Mouse (Mus musculus): ENCODE measurements around the gene Midn.
A peak's percentile ranks its signal among the peaks of the same experiment; 100 is the strongest.

Gene Midn

GRCm38 (mm10) chr10:80172527-80173292 lies 24.6 kb downstream of the Midn start, which contains the start of gene 1600002K03Rik:
Gene 1600002K03Rik (plus strand): TSS chr10:80172944.
- peak; percentile 91 for DNase-seq

DNA sequence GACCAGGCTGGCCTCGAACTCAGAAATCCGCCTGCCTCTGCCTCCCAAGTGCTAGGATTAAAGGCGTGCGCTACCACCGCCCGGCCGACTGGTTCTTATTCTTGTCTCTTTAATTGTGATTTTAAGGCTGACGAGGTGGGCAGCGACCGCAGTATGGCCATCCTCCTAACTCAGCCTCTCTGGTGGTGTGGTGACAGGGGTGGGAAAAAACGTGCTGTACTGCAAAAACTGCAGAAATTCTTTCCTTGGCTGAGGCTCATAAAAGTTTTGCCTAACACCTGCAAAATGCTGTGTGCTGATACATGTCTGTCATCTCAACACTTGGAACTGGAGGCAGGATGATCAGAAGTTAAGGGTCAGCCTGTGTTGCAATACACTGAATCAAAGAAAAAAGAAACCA lies 25.3 kb downstream of the Midn start:
- no peak for DNase-seq

- no peak for DNase-seq
Measured at GRCm38 (mm10) chr10:80173955-80174640, 26.0 kb downstream of the Midn start.

DNA sequence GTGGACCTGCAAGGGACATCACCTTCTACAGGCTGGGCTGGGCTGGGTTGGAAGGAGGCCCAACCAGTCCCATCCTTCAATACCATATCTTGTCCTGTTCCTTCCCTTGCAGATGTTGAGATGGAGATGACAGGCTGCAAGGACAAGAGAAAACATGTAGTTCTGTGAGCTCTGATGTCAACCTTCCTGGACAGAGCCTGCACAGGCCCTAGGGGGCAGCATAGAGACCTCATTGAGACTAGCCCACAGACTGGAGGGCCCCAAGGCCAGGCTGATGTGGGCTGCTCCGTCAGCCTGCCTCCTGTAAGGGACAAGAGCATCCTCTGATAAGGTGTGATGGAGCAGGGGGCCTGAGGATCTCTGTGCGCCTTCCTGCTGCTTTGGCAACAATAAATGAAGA lies 26.6 kb downstream of the Midn start:
- no peak for DNase-seq

- no peak for DNase-seq
Measured at GRCm38 (mm10) chr10:80175536-80176269, 27.6 kb downstream of the Midn start.

DNA sequence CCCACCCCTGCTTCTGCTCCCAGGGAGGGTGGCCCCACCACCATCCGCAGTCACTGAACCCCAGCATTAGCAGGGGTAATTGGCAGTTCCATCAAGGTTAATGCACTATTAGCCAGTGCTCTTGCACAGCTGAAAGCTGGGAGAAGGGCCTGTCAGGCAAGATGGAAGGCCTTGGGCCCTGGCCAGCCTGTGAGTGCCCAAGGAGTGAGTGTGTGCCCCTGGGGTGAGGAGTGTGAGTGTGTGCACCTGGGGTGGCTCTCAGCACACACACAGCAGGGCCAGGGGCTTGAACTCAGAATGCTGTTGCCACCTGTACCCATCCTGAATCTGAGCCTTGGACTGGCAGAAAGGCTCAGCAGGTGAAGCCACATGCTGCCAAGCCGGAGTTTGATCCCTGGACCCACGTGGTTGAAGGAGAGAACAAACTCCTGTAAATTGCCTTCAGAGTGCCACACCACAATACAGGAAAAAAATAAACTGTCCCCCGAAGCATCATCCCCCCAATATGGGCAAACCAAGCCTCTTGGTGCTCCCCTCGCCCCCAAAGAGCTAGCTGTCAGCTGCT lies 28.3 kb downstream of the Midn start:
- no peak for DNase-seq

DNA sequence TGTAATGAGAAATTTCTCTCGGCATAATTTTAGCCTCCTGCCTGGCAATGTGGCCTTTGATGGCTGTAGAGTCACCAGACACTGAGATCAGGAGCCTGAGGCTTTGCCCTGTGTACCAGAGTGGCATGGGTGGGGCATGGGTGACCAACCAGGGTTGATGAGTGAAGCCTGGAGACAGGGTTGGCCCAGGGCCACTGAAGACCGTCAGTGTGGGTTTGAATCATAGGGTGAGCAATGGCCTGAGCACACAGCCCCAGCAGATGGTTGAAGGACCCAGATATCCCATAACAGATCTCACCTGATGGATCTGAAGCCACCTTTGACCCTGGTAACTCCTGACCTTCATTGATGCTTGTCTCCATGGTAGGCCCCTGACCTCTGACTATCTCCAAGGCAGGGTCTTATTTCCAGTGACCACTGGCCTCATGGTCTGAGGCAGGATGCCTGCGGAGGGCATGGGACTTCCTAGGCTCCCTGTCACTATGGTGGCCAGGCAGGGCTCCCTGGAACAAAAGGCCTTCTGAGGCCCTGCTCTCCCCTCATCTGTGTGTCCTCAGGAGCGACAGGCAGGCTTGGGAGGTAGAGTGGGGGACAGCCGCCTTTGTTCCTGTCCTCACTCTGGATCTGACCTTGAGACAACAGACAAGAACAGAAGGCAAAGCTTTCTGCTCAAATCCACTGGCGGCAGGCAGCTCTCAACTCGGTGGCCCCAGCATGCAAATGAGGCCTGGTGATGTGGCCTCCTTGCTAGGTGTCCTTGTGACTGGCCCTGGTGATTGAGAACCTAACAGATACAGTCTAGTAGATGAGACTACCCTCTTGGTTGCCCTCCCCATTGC lies 29.6 kb downstream of the Midn start:
- DNase-seq, result no peak

DNA sequence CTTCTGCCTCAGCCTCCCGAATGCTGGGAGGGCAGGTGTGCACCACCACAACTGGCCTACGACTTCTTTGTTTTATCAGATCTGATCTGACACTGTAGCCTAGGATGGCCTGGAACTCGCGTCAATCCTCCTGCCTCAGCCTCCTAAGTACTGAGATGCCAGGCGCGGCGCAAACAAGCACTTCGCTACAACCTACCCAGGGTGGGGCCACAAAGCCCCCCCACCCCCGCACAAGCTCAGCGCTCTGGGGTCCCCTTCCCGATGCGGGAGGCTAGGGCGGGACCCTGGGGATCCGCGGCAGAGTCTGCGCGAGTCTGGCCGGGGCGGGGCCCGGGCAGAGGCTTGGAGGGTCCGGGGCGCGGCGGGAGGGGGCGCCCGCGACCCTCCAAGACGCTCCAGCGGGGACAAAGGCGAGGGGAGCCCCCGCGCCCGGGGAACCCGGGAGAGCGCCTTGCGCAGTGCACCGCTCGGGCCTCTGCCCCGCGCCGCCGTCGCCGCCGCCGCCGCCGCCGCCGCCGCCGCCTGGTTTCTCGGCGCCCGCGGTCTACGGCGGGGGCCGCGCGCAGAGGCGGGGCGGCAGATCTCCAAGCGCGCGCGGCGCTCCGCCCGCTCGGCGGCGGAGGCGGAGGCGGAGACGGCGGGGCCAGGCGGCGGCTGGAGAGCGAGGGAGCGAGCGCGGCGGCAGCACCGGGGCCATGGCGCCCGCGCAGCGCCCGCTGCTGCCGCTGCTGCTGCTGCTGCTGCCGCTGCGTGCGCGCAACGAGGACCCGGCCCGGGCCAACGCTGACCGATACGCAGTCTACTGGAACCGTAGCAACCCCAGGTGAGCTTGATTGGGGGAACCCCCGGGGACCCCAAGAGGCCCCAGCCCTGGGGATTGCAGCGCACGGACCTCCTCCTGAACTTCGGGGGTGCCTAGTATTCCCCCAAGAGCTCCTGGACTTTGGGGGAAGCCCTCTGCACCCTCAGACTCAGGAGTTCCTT lies 31.3 kb downstream of the Midn start, which contains the start of gene Efna2:
Efna2 (plus strand) TSS at position 415 of the 984 bp plus-strand sequence.
- peak; percentile 72 for DNase-seq

DNA sequence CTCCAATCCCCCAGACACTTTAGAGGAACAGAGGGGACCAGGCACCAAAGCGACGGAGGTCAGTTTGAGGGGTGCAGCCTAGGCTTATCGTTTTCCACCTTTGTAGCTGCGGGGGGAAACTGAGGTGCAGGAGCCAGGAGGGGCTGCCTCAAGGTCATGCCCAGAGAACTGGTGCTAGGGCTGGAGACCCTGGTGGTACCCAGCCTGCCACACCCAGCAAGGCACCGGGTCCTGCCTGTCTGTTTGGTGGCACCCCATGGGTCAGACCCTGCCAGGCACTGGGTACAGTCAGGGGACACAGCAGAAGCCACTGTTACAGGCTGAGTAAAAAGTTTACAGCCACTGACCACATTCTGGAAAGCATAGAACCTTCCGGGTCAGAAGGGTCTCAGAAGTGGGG lies 32.2 kb downstream of the Midn start:
- DNase-seq, result no peak

DNA sequence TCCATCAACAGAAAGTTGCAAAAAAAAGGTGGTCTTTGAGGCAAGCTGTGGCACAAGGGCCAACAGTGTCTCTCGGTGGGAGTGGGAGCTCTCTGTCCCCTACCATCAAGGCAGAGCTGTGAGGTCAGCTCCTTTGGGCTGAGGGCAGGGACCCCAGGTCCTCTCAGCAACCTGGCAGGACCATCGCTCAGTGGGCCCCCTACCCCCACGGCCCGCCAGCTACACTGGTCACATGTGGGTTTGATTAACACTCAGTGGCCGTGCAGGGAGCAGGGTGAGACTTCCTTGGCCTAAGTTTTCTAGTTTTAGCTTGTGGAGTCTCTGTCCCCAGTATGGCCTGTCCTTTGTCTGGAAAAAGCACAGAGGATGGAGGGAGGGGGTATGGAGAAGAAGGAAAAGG lies 32.8 kb downstream of the Midn start:
- DNase-seq, result no peak

DNA sequence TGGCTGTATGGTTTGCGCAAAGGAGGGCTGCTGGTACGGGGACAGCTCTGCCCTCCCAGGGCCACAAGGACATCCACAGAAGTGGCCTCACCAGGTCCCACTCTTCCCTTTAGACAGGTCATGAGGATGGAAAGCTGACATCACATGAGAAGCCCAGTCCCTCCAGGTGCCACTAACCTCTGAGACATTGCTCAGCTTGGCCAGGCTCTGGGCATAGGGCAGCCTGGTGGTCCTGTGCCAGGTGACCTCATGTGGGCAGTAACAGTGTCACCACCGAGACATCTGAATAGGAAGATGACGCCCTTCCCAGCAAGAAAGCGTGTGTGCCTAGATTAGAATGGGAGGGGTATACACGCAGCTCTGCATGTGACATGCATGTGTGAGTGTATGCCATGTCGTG lies 34.5 kb downstream of the Midn start:
- DNase-seq, result no peak

DNA sequence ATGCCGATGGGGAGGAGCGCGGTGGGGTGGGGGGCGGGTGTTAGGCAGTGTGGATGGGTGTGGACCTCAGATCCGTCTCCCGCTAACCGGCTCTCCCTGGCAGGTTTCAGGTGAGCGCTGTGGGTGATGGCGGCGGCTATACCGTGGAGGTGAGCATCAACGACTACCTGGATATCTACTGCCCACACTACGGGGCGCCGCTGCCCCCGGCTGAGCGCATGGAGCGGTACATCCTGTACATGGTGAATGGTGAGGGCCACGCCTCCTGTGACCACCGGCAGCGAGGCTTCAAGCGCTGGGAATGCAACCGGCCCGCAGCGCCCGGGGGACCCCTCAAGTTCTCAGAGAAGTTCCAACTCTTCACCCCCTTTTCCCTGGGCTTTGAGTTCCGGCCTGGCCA lies 38.6 kb downstream of the Midn start:
- DNase-seq, result no peak

GRCm38 (mm10) chr10:80187739-80188138 lies 39.7 kb downstream of the Midn start:
- no peak for DNase-seq

GRCm38 (mm10) chr10:80188453-80189024 lies 40.5 kb downstream of the Midn start:
- DNase-seq, result no peak

- DNase-seq, result no peak
Measured at GRCm38 (mm10) chr10:80189999-80190398, 41.9 kb downstream of the Midn start.

GRCm38 (mm10) chr10:80190491-80191051 lies 42.5 kb downstream of the Midn start:
- no peak for DNase-seq

- no peak for DNase-seq
Measured at GRCm38 (mm10) chr10:80193976-80194375, 45.9 kb downstream of the Midn start.

GRCm38 (mm10) chr10:80194441-80194840 lies 46.4 kb downstream of the Midn start:
- DNase-seq, result no peak

- no peak for DNase-seq
Measured at GRCm38 (mm10) chr10:80196167-80196566, 48.1 kb downstream of the Midn start.

Measured in right cerebral cortex, postnatal 25 days (tissue).